Mouse (Mus musculus) fat pad, adult 2 months (tissue): ENCODE results near the gene Efhd2.

ENCODE experiments used
- DNase-seq: peaks from one replicate; pipeline ENCODE4 v3.0.0-alpha.2; 2011; ENCODE audit warnings: low read depth, low spot score; ENCODE audit errors: extremely low read depth

Efhd2 gene

DNA sequence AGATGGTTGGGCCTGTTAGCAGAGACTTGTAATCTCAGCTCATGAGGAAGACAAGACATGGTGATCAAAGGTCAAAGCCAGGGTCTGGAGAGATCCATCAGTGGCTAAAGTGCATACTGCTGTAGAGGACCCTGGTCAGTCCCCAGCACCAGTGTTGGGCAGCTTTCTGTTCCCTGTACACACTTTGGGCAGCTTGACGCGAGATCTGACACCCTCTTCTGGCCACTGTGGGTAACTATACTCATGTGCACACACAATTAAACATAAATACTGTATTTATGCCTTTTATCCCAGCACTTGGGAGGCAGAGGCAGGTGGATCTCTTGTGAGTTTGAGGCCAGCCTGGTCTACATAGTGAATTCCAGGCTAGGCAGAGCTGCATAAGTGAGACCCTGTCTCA, 63.7 kb downstream of the Efhd2 start:
- no peak for DNase-seq

- no peak for DNase-seq
Measured at GRCm38 (mm10) chr4:141809850-141810464, 64.8 kb downstream of the Efhd2 start.
